Mouse (Mus musculus) 3134 (cell line): ENCODE measurements around the gene Msl1.
A peak's percentile ranks its signal among the peaks of the same experiment; 100 is the strongest.

Experiments used
- DNase-seq: peaks from one replicate; pipeline ENCODE4 v3.0.0-alpha.2; 2011; ENCODE audit warnings: low spot score; ENCODE audit not compliant: insufficient read length; ENCODE audit errors: extremely low read depth

Gene Msl1

GRCm38 (mm10) chr11:98837917-98838316 is 42.6 kb downstream of the Msl1 start:
- DNase-seq: no peak

- DNase-seq: no peak
These were observed 43.2 kb downstream of the Msl1 start for GRCm38 (mm10) chr11:98838512-98838911.

- no peak for DNase-seq
These were observed 44.1 kb downstream of the Msl1 start for GRCm38 (mm10) chr11:98839402-98839801.

- no peak for DNase-seq
These were observed 44.6 kb downstream of the Msl1 start for GRCm38 (mm10) chr11:98839897-98840296.

GRCm38 (mm10) chr11:98846016-98846415 is 50.7 kb downstream of the Msl1 start:
- DNase-seq: no peak

GRCm38 (mm10) chr11:98846865-98847604 is 51.7 kb downstream of the Msl1 start:
- no peak for DNase-seq

- peak; percentile 26 for DNase-seq
These were observed 54.0 kb downstream of the Msl1 start for GRCm38 (mm10) chr11:98849196-98849894.

- DNase-seq: no peak
These were observed 55.1 kb downstream of the Msl1 start for GRCm38 (mm10) chr11:98850100-98851093.

GRCm38 (mm10) chr11:98854116-98854515 is 58.8 kb downstream of the Msl1 start:
- no peak for DNase-seq

- no peak for DNase-seq
These were observed 59.3 kb downstream of the Msl1 start for GRCm38 (mm10) chr11:98854659-98855058.
